Mouse (Mus musculus) heart, postnatal 0 days (tissue): ENCODE measurements around the gene Rorb.

Experiments used
- CTCF ChIP-seq: IDR thresholded peaks from 2 replicates; pipeline ENCODE4 v1.5.1; 2016; ENCODE audit warnings: antibody characterized with exemption, control low read depth, low read depth
- EP300 ChIP-seq: IDR thresholded peaks from 2 replicates; pipeline ENCODE4 v1.6.1; 2016; ENCODE audit warnings: antibody characterized with exemption, low read depth

DNA sequence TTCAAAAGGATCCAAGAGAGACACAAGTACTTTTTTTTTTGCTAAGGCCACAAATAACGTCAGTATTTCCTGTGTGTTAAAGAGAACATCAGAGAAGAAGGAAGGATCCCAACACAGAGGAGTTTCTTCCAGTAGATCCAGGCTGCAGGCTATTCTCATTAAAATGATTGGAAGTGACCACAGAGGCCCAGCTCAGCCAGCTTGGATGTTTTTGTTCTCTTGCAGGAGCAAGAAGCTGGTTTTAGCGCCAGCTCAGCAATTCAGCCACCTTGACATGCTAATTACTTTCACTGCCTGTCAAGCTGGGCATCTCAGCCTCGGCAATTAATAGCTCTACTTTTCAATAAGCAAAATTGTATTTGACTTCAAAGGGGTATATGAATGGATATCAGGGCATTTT, 151.1 kb downstream of the Rorb start:
- TF ChIP-seq CTCF (no peak), EP300 (no peak)
